Mouse (Mus musculus): Measurements from ENCODE around the gene Pdcl.

- TF ChIP-seq CTCF (conservative IDR thresholded peaks at IDR 0.05; ENCODE audit: insufficient read depth, insufficient read length, low read depth, low read length) (no peak), POLR2A (IDR thresholded peaks at IDR 0.05; ENCODE audit: low read depth, low read length) (no peak)
These were observed 25.8 kb downstream of the Pdcl start for GRCm38 (mm10) chr2:37333321-37333720.

Data from kidney, adult 2 months (tissue).